Mouse (Mus musculus) myocyte (in vitro differentiated cells): ENCODE data around the gene Msi2. TPM values are rescaled to one million over a fixed set of nuclear protein-coding genes. Genes with fewer than 3 reads are reported as not detected.

Experiments used
- H3K27me3 ChIP-seq: one replicate; pipeline ENCODE4 v1.6.1; 2011; ENCODE audit not compliant: control insufficient read depth, insufficient read depth, insufficient read length
- H3K36me3 ChIP-seq: one replicate; pipeline ENCODE4 v1.6.1; 2011; ENCODE audit not compliant: control insufficient read depth, insufficient read depth
- H3K4me2 ChIP-seq: one replicate; pipeline ENCODE4 v1.6.1; 2011; ENCODE audit warnings: low read depth, control low read depth
- H3K4me3 ChIP-seq: one replicate; pipeline ENCODE4 v1.5.1; 2011; ENCODE audit warnings: mild to moderate bottlenecking, control low read depth, moderate library complexity
- H3K79me2 ChIP-seq: one replicate; pipeline ENCODE4 v1.6.1; 2011; ENCODE audit not compliant: control insufficient read depth, insufficient read depth
- H3ac ChIP-seq: one replicate; pipeline ENCODE4 v1.6.1; 2011; ENCODE audit not compliant: control insufficient read depth, insufficient read length
- CEBPB ChIP-seq: IDR thresholded peaks from 2 replicates; pipeline ENCODE4 v1.6.1; 2011; ENCODE audit warnings: mild to moderate bottlenecking, moderate library complexity; ENCODE audit not compliant: poor library complexity, insufficient read depth, severe bottlenecking
- E2F4 ChIP-seq: IDR thresholded peaks from one replicate; pipeline ENCODE4 v1.6.1; 2011; ENCODE audit warnings: mild to moderate bottlenecking, control low read depth, moderate library complexity; ENCODE audit not compliant: insufficient read depth
- MAX ChIP-seq: IDR thresholded peaks from one replicate; pipeline ENCODE4 v1.6.1; 2011; ENCODE audit warnings: low read depth, mild to moderate bottlenecking, control low read depth
- MYOD1 ChIP-seq, 3 experiments: IDR thresholded peaks; one replicate each; pipeline ENCODE4 v1.6.1; 2011; ENCODE audit warnings: control low read depth in 2 of 3, low read depth in 2 of 3, mild to moderate bottlenecking in 2 of 3, moderate library complexity in 1 of 3; ENCODE audit not compliant: insufficient read length in 2 of 3, control insufficient read depth in 1 of 3
- MYOG ChIP-seq, 3 experiments: IDR thresholded peaks; one replicate each; pipeline ENCODE4 v1.6.1; 2011; ENCODE audit warnings: control low read depth in 2 of 3, low read depth in 2 of 3, mild to moderate bottlenecking in 2 of 3; ENCODE audit not compliant: insufficient read length in 2 of 3, control insufficient read depth in 1 of 3, insufficient read depth in 1 of 3
- POLR2A ChIP-seq: IDR thresholded peaks from one replicate; pipeline ENCODE4 v1.6.1; 2011; ENCODE audit warnings: low read depth, mild to moderate bottlenecking, control low read depth, moderate library complexity; ENCODE audit not compliant: insufficient read length
- POLR2AphosphoS2 ChIP-seq: IDR thresholded peaks from one replicate; pipeline ENCODE4 v1.6.1; 2011; ENCODE audit warnings: low read depth, control low read depth; ENCODE audit not compliant: insufficient read length
- REST ChIP-seq: IDR thresholded peaks from one replicate; pipeline ENCODE4 v1.6.1; 2011; ENCODE audit warnings: mild to moderate bottlenecking, control low read depth, moderate library complexity; ENCODE audit not compliant: insufficient read depth, insufficient read length
- SRF ChIP-seq: IDR thresholded peaks from one replicate; pipeline ENCODE4 v1.6.1; 2011; ENCODE audit warnings: low read depth; ENCODE audit not compliant: control insufficient read depth, insufficient read length
- TCF12 ChIP-seq: IDR thresholded peaks from one replicate; pipeline ENCODE4 v1.6.1; 2011; ENCODE audit warnings: mild to moderate bottlenecking, control low read depth; ENCODE audit not compliant: poor library complexity, insufficient read depth, severe bottlenecking
- TCF3 ChIP-seq: IDR thresholded peaks from one replicate; pipeline ENCODE4 v1.6.1; 2011; ENCODE audit warnings: low read depth, control low read depth; ENCODE audit not compliant: insufficient read length
- USF1 ChIP-seq: IDR thresholded peaks from one replicate; pipeline ENCODE4 v1.6.1; 2011; ENCODE audit warnings: low read depth, mild to moderate bottlenecking, control low read depth, moderate library complexity
- polyA plus RNA-seq: library from polyadenylated mRNA; unstranded; fragments of >200 nt; fragmentation: generic; extraction: Trizol; gene quantifications from one replicate; pipeline ENCODE4 v1.2.1, GENCODE M21; 2012; ENCODE audit warnings: missing spikeins

The Msi2 gene
- polyA plus RNA-seq, 1 experiment: 37.9 TPM

GRCm38 (mm10) chr11:88454867-88455806, 263.2 kb downstream of the Msi2 start:
- Histone ChIP-seq H3K4me3 (no peak overlapping the region), H3ac (no peak overlapping the region), H3K4me2 (no peak overlapping the region), H3K36me3 (peaks cover 6% of the 10 kb centered on the region), H3K79me2 (no peaks in the 10 kb centered on the region), H3K27me3 (no peaks in the 10 kb centered on the region)
- TF ChIP-seq POLR2AphosphoS2 (no peak), REST (no peak), USF1 (no peak), TCF12 (no peak), E2F4 (no peak), MYOG (IDR thresholded peaks at IDR 0.05; ENCODE audit: control insufficient read depth in 1 of 3, insufficient read depth in 1 of 3, insufficient read length in 2 of 3, low read depth in 2 of 3) (no peak), POLR2A (no peak), CEBPB (no peak), MYOD1 (IDR thresholded peaks at IDR 0.05; ENCODE audit: control insufficient read depth in 1 of 3, insufficient read length in 2 of 3, low read depth in 2 of 3) (no peak), TCF3 (no peak), SRF (no peak), MAX (no peak)

- H3K79me2 ChIP-seq: no peaks in the 10 kb centered on the region
- TF ChIP-seq TCF12 (no peak), SRF (no peak), MYOD1 (IDR thresholded peaks at IDR 0.05; ENCODE audit: control insufficient read depth in 1 of 3, insufficient read length in 2 of 3, low read depth in 2 of 3) (no peak), MAX (no peak), USF1 (no peak), E2F4 (no peak), MYOG (IDR thresholded peaks at IDR 0.05; ENCODE audit: control insufficient read depth in 1 of 3, insufficient read depth in 1 of 3, insufficient read length in 2 of 3, low read depth in 2 of 3) (no peak), CEBPB (no peak)
- no peaks in the 10 kb centered on the region for H3K36me3 ChIP-seq
- H3K27me3 ChIP-seq: no peaks in the 10 kb centered on the region
- H3ac ChIP-seq: no peak overlapping the region
- H3K4me3 ChIP-seq: no peak overlapping the region
- H3K4me2 ChIP-seq: no peak overlapping the region
Measured at GRCm38 (mm10) chr11:88449180-88449579, 269.1 kb downstream of the Msi2 start.

GRCm38 (mm10) chr11:88448571-88448970, 269.7 kb downstream of the Msi2 start:
- H3K27me3 ChIP-seq: no peaks in the 10 kb centered on the region
- H3K4me3 ChIP-seq: no peak overlapping the region
- no peaks in the 10 kb centered on the region for H3K79me2 ChIP-seq
- H3K36me3 ChIP-seq: peaks cover 3% of the 10 kb centered on the region
- TF ChIP-seq MYOD1 (IDR thresholded peaks at IDR 0.05; ENCODE audit: control insufficient read depth in 1 of 3, insufficient read length in 2 of 3, low read depth in 2 of 3): no peak
- no peak for TF ChIP-seq CEBPB
- TF ChIP-seq POLR2AphosphoS2: no peak
- no peak for TF ChIP-seq REST
- TF ChIP-seq TCF3: no peak
- no peak for TF ChIP-seq USF1
- no peak for TF ChIP-seq MYOG (IDR thresholded peaks at IDR 0.05; ENCODE audit: control insufficient read depth in 1 of 3, insufficient read depth in 1 of 3, insufficient read length in 2 of 3, low read depth in 2 of 3)
- TF ChIP-seq MAX: no peak
- TF ChIP-seq SRF: no peak
- no peak overlapping the region for H3K4me2 ChIP-seq
- H3ac ChIP-seq: no peak overlapping the region

- TF ChIP-seq TCF12: no peak
- TF ChIP-seq USF1: no peak
- no peak for TF ChIP-seq SRF
- no peak for TF ChIP-seq MYOD1 (IDR thresholded peaks at IDR 0.05; ENCODE audit: control insufficient read depth in 1 of 3, insufficient read length in 2 of 3, low read depth in 2 of 3)
- no peak for TF ChIP-seq POLR2A
- TF ChIP-seq REST: no peak
- TF ChIP-seq TCF3: no peak
- TF ChIP-seq MYOG (IDR thresholded peaks at IDR 0.05; ENCODE audit: control insufficient read depth in 1 of 3, insufficient read depth in 1 of 3, insufficient read length in 2 of 3, low read depth in 2 of 3): no peak
- no peak for TF ChIP-seq E2F4
- no peak for TF ChIP-seq MAX
- no peak for TF ChIP-seq CEBPB
- no peaks in the 10 kb centered on the region for H3K27me3 ChIP-seq
- H3K79me2 ChIP-seq: no peaks in the 10 kb centered on the region
- H3K36me3 ChIP-seq: peaks cover 8% of the 10 kb centered on the region
- no peak overlapping the region for H3ac ChIP-seq
- H3K4me2 ChIP-seq: no peak overlapping the region
- no peak overlapping the region for H3K4me3 ChIP-seq
Measured at GRCm38 (mm10) chr11:88447350-88447749, 271.0 kb downstream of the Msi2 start.
